Mouse (Mus musculus) bone marrow macrophage, adult 2 months (primary cell): ENCODE results near the gene Slc16a1.

ENCODE experiments used
- CTCF ChIP-seq: IDR thresholded peaks from 2 replicates; pipeline ENCODE4 v1.5.1; 2012; ENCODE audit warnings: low read depth, mild to moderate bottlenecking, low read length, moderate library complexity
- POLR2A ChIP-seq: IDR thresholded peaks from 2 replicates; pipeline ENCODE4 v1.6.1; 2012; ENCODE audit warnings: mild to moderate bottlenecking, low read depth, low read length, borderline replicate concordance

- TF ChIP-seq CTCF (no peak), POLR2A (no peak)
Observed at GRCm38 (mm10) chr3:104654921-104655320, 16.5 kb downstream of the Slc16a1 start.
